Mouse (Mus musculus) erythroblast, embryonic 14.5 days (primary cell): Measurements from ENCODE around the gene Pcdh7.

ENCODE experiments used
- GATA1 ChIP-seq: IDR thresholded peaks from 2 replicates; pipeline ENCODE4 v1.6.1; 2012; ENCODE audit warnings: low read length, inconsistent platforms, mixed read lengths
- TAL1 ChIP-seq: IDR thresholded peaks from 3 replicates; pipeline ENCODE4 v1.6.1; 2012; ENCODE audit warnings: low read length, inconsistent platforms, mixed read lengths

DNA sequence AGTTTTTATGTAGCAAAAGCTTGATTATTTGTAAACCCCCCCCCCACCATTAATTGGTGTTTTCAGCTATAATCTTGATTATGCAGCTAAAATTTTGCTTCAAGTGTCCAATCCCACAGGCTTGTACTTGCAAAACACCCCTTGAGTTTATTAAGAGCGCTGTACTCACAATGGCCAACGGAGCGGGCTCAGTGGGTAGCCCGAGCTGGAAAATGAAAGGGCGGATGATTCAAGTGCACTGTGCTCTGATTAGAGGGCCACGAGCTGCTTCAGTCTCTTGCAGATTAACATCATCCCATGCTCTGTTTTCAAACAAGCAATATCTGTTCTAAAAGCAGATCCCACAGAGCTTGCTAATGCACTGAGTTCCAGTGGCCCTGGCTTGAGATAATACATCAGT, 53.4 kb downstream of the Pcdh7 start:
- no peak for TF ChIP-seq TAL1
- TF ChIP-seq GATA1, result no peak
